Mouse (Mus musculus) olfactory bulb, adult 2 months (tissue): ENCODE data around the gene Cadm1.

Experiments
- CTCF ChIP-seq: fragments of 200-500 bp; IDR thresholded peaks from 2 replicates; pipeline ENCODE4 v1.5.1; 2012; ENCODE audit warnings: low read depth, mild to moderate bottlenecking, low read length, moderate library complexity; ENCODE audit not compliant: insufficient read depth
- POLR2A ChIP-seq: fragments of 200-500 bp; IDR thresholded peaks from 2 replicates; pipeline ENCODE4 v1.6.1; 2012; ENCODE audit warnings: mild to moderate bottlenecking, low read depth, low read length, moderate library complexity; ENCODE audit not compliant: insufficient read depth

DNA sequence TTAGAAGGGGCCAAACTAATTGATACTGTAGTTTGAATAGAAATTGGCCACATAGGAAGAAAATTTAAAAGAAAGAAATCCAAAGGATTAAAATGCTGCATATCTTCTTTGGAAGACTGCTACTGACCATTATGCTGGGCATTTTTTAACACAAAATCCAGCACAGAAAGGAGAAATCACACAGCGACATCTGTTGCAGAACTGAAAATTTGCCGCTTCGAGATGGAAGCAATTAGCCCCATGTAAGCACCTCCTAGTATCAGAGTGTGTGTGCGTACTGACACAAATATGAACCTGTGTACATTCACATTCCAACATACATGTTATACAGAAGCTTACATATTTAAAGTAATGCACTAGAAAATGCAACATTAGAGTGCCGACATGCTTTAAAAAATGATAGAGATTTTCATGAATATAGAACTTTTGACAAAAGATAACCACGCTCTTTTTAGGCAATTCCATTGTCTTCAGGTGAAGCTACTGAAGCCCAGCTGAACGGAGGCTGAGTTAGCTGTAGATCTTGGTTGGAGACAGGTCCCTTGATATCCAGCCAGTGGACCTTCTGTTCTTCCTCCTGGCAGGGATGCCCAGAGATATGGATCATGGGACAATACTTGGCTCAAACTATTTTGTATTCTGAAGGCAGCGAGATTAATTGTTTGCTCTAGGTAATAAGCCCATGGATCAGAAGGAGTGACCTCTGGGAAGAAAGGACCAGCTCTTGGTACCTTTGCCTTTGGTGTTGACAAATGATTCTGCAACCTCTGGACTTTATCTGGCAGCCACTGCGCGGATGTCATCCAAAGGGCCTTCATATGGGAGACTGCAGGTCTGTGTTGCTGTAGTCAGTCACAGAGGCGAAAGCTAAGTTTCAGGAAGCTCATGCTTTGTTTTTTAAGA is 4.9 kb downstream of the Cadm1 start:
- TF ChIP-seq CTCF (no peak), POLR2A (no peak)
